Mouse (Mus musculus) adrenal gland, adult 18-20 months (tissue): ENCODE data around the gene Fbxw21. TPM values are rescaled to one million over a fixed set of nuclear protein-coding genes. Genes with fewer than 3 reads are reported as not detected.
A peak's percentile ranks its signal among the peaks of the same experiment; 100 is the strongest.

Source experiments
- DNase-seq, 2 experiments: peaks; one replicate each; pipeline ENCODE4 v3.0.0; 2021 to 2022; ENCODE audit warnings: low spot score in 2 of 2
- total RNA-seq, 2 experiments: library from RNA; stranded (reverse); gene quantifications; 1 replicate in 1 of 2; 2 replicates in 1 of 2; pipeline ENCODE4 v1.2.3; 2021

The Fbxw21 gene
- total RNA-seq, 2 experiments from 2014 or later: not detected

GRCm38 (mm10) chr9:109113331-109113730 lies 48.5 kb downstream of the Fbxw21 start:
- DNase-seq: peak in 1 of 2 experiments; percentile 18

GRCm38 (mm10) chr9:109111591-109111990 lies 50.2 kb downstream of the Fbxw21 start:
- DNase-seq: peak in 1 of 2 experiments; percentile 11

- DNase-seq: peak in 1 of 2 experiments; percentile 16
Observed at GRCm38 (mm10) chr9:109111101-109111500, 50.7 kb downstream of the Fbxw21 start.

GRCm38 (mm10) chr9:109110240-109110639 lies 51.6 kb downstream of the Fbxw21 start:
- peak in 1 of 2 experiments; percentile 14 for DNase-seq

- DNase-seq: no peak
Observed at GRCm38 (mm10) chr9:109107341-109107740, 54.5 kb downstream of the Fbxw21 start.

- DNase-seq: no peak
Observed at GRCm38 (mm10) chr9:109105648-109106047, 56.2 kb downstream of the Fbxw21 start.

GRCm38 (mm10) chr9:109105011-109105410 lies 56.8 kb downstream of the Fbxw21 start:
- DNase-seq: peak in 1 of 2 experiments; percentile 58

GRCm38 (mm10) chr9:109104083-109104482 lies 57.8 kb downstream of the Fbxw21 start:
- DNase-seq: no peak

- peak; percentile 75 to 88 for DNase-seq
Observed at GRCm38 (mm10) chr9:109103250-109103649, 58.6 kb downstream of the Fbxw21 start.

GRCm38 (mm10) chr9:109102541-109102940 lies 59.3 kb downstream of the Fbxw21 start:
- DNase-seq: no peak

GRCm38 (mm10) chr9:109101933-109102445 lies 59.9 kb downstream of the Fbxw21 start:
- DNase-seq: no peak

GRCm38 (mm10) chr9:109100307-109100928 lies 61.4 kb downstream of the Fbxw21 start:
- DNase-seq: no peak

GRCm38 (mm10) chr9:109098969-109099368 lies 62.9 kb downstream of the Fbxw21 start:
- DNase-seq: peak in 1 of 2 experiments; percentile 53

GRCm38 (mm10) chr9:109098366-109098765 lies 63.5 kb downstream of the Fbxw21 start:
- no peak for DNase-seq

GRCm38 (mm10) chr9:109097831-109098230 lies 64.0 kb downstream of the Fbxw21 start:
- DNase-seq: peak in 1 of 2 experiments; percentile 48

GRCm38 (mm10) chr9:109097291-109097690 lies 64.5 kb downstream of the Fbxw21 start:
- DNase-seq: no peak

- DNase-seq: no peak
Observed at GRCm38 (mm10) chr9:109096856-109097255, 65.0 kb downstream of the Fbxw21 start.

GRCm38 (mm10) chr9:109096251-109096661 lies 65.6 kb downstream of the Fbxw21 start:
- no peak for DNase-seq

- DNase-seq: peak; percentile 65 to 76
Observed at GRCm38 (mm10) chr9:109095137-109095982, 66.5 kb downstream of the Fbxw21 start, which contains the start of gene Plxnb1. Plxnb1 (plus strand) TSS chr9:109095389.

GRCm38 (mm10) chr9:109094553-109095136 lies 67.2 kb downstream of the Fbxw21 start:
- no peak for DNase-seq

- DNase-seq: no peak
Observed at GRCm38 (mm10) chr9:109093786-109094552, 67.9 kb downstream of the Fbxw21 start.
